Mouse (Mus musculus): ENCODE data around the gene Shisa8.

Gene Shisa8

DNA sequence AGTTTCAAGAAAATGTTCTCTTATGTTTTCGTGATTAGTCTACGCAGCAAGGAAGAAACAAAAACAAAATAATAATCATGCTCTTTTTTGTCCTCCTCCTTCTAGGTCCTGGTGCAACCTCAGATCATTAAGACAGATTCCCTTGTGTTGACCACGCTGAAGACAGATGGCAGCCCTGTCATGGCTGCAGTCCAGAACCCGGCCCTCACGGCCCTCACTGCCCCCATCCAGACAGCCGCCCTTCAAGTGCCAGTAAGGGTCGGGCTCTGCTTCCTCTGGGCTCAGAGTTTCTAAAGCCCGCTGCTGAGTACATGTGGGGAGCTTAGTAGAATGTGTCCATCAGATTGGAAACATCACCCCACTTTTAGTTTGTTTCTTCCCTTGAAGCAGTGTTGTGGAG is 40.0 kb downstream of the Shisa8 start:
- no peak for DNase-seq (ENCODE audit: low spot score)

DNA sequence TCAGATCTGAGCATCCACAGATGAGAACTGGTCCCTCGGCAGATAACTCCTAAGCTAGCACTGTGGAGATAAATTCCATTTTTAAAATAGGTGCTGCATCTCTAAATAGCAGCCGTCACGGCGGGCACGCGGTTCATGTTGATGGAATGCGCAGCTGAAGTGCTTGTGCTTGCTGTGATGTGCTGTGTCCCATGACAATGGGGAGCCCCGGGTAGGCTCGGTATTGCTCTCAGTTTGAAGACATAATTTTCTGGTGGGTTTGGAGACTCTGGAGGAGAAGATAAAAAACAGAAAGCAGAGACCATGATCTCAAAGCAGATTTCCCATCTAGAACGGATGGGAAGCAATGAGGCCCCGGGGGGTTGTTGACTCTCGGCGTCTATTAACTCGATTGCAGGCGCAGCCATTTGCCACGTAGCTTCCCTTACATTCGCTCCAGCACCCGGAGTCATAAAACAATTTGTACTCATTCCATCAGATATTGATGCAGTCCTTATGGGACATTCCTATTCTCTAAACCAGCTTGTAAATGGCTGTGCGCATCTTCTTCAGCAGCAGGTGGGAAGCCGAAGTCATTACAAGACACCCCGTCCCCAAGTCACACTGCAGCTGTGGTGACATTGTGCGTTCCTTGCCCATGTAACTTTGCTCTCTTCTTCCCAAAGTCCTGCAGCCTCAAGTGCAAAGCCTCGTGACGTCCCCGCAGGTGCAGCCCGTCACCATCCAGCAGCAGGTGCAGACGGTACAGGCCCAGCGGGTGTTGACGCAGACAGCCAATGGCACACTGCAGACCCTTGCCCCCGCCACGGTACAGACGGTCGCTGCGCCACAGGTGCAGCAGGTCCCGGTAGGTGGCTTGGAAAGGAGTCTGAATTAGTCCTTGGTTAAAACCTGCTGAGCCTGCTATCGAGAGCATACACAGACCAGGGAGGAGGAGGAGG is 41.9 kb downstream of the Shisa8 start:
- no peak for DNase-seq (ENCODE audit: low spot score)

GRCm38 (mm10) chr15:82169671-82170070 is 42.9 kb downstream of the Shisa8 start:
- DNase-seq (ENCODE audit: low spot score), result no peak

DNA sequence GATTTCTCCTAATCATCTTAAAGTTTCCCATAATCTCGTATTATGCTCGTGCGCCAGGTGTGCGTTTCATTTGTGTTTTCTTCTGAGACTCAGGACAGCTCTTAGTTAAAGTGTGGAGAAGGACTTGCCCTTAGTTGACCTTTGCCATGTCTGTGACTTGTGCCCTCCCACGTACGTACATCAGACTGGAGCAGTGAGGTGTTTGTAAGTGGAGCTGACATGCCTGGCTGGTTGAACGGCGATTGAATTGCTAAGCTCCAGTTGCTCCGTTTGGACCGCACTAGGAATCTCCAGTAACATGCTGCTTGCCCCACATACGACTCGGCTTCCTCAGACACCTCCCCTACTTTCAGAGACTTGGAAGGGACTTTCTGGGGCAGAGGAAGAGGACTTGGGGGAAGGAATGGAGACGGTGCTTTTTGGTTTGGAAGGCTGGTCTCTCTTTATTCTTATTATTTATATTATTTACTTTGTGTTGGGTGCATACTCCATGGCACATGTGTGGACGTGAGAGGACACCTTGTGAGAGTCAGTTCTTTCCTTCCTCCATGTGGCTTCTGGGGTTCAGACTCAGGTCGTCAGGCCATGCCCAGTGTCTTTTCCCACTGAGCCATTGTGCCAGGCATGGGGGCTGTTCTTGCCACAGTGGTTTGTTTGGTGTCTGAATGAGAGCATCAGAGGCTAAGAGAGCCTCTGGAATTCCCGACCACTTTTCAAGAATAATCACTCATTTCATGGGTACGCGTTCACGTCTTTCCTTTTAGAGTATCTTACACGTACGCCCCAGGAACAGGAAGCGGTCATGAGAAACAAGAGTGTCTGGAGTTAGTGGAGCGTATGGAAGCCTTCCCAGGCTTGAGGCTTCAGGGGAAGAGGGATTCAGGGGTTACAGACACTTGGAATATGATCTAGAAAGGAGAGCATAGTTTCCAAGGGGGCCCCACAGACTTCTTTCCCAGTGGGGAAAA is 45.1 kb downstream of the Shisa8 start:
- peak; percentile 65 for DNase-seq (ENCODE audit: low spot score)

DNA sequence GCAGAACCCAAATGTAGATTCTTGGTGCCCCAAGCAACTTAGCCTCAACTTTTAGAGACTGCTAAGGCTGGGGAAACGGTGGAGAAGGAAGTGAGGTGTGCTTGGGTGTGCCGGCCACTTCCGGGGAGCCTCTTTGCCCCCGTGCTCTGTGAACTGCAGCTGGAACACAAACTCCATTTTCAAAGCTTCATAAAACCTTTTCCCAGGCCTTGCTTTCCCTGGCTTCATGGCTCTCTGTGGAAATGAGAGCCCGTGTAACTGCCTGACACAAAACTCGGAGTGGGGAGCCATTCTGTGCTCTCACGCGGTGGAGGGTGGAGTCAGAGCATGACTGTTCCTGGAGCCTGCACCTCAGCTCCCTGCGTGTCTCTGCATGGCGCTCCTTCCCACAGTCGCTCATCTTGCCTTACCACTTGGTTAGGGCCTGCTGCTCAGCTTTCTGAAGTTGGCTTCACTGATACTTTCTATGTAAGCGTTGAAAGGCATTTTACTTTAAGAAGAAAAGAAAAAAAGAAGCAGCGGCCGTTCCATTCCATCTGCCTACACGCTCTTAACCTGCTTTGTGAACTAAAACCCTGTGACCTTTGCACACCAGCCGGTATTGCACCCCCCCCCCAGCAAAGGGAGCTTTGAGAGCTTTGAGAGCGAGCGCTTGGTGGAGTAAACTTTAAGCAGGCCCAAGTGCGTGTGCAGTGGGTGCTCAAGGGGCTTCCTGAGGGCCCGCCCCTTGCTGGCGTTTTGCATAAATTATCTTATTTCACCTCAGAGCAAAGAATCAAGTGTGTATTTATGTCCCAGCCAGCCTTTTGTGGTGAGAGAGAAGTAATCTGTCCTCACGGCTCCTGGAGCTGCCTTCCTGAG is 46.1 kb downstream of the Shisa8 start:
- no peak for DNase-seq (ENCODE audit: low spot score)

- DNase-seq (ENCODE audit: low spot score), result peak; percentile 87
These were observed 47.0 kb downstream of the Shisa8 start for GRCm38 (mm10) chr15:82165332-82166239.

DNA sequence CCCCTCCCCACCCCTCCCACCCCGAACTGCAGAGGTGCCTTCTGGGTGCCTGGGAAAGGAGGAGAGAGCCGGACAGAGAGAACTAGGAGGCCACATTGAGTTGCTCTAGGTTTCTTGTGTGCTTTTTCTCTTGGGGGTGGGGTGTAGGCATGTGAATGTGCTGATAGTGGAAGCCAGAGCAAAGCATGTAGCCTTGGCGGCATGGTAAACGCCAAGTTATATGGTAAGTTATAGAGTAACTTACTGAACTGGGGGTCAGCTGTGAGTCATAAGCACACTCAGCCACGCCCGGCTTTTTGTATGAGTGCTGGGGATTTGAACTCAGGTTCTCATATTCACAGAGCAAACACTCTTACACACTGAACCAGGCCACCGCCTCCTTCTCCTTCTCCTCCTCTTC is 48.1 kb downstream of the Shisa8 start:
- DNase-seq (ENCODE audit: low spot score), result no peak

DNA sequence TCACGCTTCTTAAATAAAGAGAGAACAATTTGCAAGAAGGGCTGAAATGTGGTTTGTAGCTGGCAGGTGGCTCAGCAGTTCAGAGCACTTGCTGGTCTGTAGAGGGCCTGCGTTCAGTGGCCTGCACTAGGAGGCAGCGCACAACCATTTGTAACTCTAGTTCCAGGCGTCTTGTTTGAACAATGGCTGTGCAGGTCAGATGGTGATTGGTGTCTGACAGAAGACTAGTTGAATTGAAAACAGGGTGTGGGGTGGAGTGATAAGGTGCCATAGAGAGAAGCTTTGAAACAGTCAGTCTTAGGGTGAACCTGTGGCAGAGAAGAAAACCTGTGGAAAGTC is 48.6 kb downstream of the Shisa8 start:
- no peak for DNase-seq (ENCODE audit: low spot score)

- DNase-seq (ENCODE audit: low spot score), result no peak
These were observed 49.1 kb downstream of the Shisa8 start for GRCm38 (mm10) chr15:82163356-82164060.

- DNase-seq (ENCODE audit: low spot score), result no peak
These were observed 50.5 kb downstream of the Shisa8 start for GRCm38 (mm10) chr15:82161965-82162600.

DNA sequence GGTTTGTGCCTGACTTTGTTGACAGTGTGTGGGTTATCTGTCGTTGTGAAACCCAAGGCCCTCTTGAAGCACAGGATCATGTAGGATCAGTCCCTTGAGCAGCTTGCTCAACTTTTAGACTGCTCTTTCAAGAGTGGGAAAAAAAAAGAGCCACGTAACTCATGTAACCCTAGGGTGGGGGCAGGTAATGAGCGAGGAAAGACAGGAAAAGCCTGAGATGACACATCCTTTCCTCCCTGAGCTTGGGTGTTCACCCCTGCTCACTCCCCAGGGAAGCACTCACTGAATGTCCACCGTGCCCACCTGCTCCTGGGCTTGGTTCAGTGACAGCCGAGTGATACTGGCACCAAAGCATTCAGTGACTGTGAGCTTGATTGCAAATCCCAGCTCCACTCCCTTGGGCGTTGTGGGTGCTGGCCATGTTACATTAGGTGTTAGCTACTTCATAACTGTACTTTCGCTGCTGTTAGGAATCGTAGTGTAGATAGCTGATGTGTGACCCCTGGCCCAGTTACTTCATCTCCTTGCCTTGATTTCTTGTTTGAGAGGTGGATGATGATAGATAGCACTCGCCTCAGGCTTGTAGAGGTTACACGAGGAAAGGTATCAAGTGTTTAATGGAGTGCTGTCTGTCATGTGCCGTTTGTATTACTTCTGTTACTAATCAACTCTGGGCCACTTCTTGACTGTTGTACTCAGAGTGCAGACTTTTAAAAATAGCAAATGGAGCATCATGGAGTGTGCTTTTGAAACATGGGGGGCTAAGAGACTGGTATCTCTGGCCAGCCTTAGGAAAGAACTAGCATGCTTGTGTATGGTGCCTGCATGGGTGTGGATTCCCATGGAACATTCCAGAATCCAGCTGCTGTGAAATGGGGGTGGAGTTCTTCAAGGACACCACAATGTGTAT is 51.6 kb downstream of the Shisa8 start:
- DNase-seq (ENCODE audit: low spot score), result no peak

DNA sequence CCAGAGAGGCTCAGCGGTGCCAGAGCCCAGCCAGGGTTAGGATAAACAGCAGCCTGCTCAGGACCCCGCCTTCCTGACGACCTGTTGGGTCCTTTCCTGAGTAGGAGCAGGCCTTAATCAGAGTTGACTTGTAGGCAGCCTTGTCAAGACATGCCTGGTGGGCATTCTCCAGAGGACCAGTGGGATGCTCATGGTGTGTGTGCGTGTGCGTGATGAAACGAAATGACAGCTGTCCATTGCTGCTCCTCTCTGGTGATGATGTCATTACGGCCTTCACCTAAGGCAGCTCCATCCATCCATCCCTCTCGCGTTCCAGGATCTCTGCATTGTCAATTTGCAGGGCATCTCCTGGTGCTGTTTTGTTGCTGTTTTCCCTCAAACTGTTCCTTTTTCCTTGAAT is 53.1 kb downstream of the Shisa8 start:
- DNase-seq (ENCODE audit: low spot score), result no peak

DNA sequence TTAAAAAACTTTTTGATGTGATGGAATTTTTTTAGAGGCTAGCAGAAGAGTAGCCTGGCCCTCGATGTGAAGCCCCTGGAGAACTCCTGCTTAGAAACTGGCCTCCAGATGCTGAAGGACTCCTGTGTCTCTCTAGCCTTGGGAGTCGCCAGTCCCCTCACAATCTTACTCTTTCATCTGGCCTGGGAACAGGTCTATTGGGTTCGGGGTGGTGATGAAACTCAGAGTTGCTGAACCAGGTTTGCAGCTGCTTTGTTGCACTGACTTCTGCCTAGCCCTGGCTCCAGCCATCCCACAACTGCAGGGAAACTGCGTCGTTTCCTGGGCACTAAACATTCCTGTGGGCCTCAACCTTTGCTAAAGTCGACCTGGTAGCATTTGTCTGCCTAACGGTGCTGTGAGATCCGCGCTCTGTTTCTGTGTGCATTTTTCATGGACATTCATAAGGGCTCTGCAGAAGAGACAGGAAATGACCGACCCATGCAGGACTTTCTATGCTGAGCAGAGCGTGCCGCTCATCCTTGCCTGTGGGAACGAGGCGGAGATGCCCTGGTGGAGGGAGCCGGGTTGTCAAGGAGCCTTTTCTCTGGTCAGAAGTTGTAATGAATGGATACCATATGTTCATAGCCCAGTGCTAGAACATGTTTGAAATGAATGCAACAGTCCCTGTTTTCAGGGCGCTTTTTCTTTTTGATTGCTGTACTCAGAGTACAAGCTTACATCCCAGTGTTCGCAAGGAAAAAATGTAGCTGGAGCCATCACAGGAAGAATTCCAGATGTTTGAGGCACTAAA is 54.2 kb downstream of the Shisa8 start:
- DNase-seq (ENCODE audit: low spot score), result no peak

- no peak for DNase-seq (ENCODE audit: low spot score)
These were observed 55.7 kb downstream of the Shisa8 start for GRCm38 (mm10) chr15:82156902-82157301.

- no peak for DNase-seq (ENCODE audit: low spot score)
These were observed 56.3 kb downstream of the Shisa8 start for GRCm38 (mm10) chr15:82156298-82156697.
